Mouse (Mus musculus) midbrain, embryonic 14.5 days (tissue): Measurements from ENCODE around the gene Slc18b1. TPM values are rescaled to one million over a fixed set of nuclear protein-coding genes. Genes with fewer than 3 reads are reported as not detected.
A peak's percentile ranks its signal among the peaks of the same experiment; 100 is the strongest.
"Not testable (repeated sequence)": the region's sequence is repeated elsewhere in the genome, so short reads cannot be mapped to it uniquely, and the experiment has no call there.

Experiments
- ATAC-seq: fragments of 200-750 bp; cut with Nextera tagmentation; 2 replicates; pipeline ENCODE4 v1.8.0; 2017; ENCODE audit warnings: moderate number of reproducible peaks, moderate library complexity; ENCODE audit not compliant: low FRiP score, low TSS enrichment
- DNase-seq: peaks from one replicate; pipeline ENCODE4 v3.0.0-alpha.2; 2015
- H3K27ac ChIP-seq: fragments of 300-500 bp; sonication (generic); replicated peaks from 2 replicates; pipeline ENCODE4 v1.5.1; 2014; ENCODE audit warnings: mild to moderate bottlenecking, low read depth, low read length, moderate library complexity
- H3K27me3 ChIP-seq: fragments of 300-500 bp; sonication (generic); 2 replicates; pipeline ENCODE4 v1.6.1; 2014; ENCODE audit warnings: low read length, control low read depth, mixed read lengths; ENCODE audit not compliant: control insufficient read depth, insufficient read depth
- H3K36me3 ChIP-seq: fragments of 300-500 bp; sonication (generic); 2 replicates; pipeline ENCODE4 v1.6.1; 2014; ENCODE audit warnings: low read length, control low read depth; ENCODE audit not compliant: control insufficient read depth, insufficient read depth
- H3K4me1 ChIP-seq: fragments of 300-500 bp; sonication (generic); 2 replicates; pipeline ENCODE4 v1.6.1; 2014; ENCODE audit warnings: mild to moderate bottlenecking, antibody characterized with exemption, low read length, control low read depth; ENCODE audit not compliant: control insufficient read depth, insufficient read depth
- H3K4me2 ChIP-seq: fragments of 300-500 bp; sonication (generic); 2 replicates; pipeline ENCODE4 v1.6.1; 2014; ENCODE audit warnings: mild to moderate bottlenecking, low read length, moderate library complexity
- H3K4me3 ChIP-seq: fragments of 300-500 bp; sonication (generic); replicated peaks from 2 replicates; pipeline ENCODE4 v1.5.1; 2014; ENCODE audit warnings: low read depth, low read length
- H3K9ac ChIP-seq: fragments of 300-500 bp; sonication (generic); replicated peaks from 2 replicates; pipeline ENCODE4 v1.6.1; 2014; ENCODE audit warnings: mild to moderate bottlenecking, low read length, moderate library complexity
- H3K9me3 ChIP-seq: fragments of 300-500 bp; sonication (generic); 2 replicates; pipeline ENCODE4 v1.6.1; 2016; ENCODE audit warnings: low read length, control low read depth, mixed read lengths; ENCODE audit not compliant: control insufficient read depth
- whole genome bisulfite sequencing: fragments of 180-500 bp; shearing (Covaris S2); extraction: QIAGEN DNeasy Blood & Tissue Kit; methylation state at CpG from one replicate; pipeline ENCODE4 v1.1.7; 2014; 5-methylcytosine and 5-hydroxymethylcytosine counted together
- polyA plus RNA-seq: library from polyadenylated mRNA; unstranded; fragments of >200 nt; fragmentation: Nextera tagmentation; extraction: Ambion mirVana; gene quantifications from 2 replicates; pipeline ENCODE4 v1.2.1, GENCODE M21; 2014

Gene Slc18b1
- polyA plus RNA-seq, 1 experiment from 2014 or later: 21.2 TPM

GRCm38 (mm10) chr10:23784121-23784520 lies 12.7 kb upstream of the Slc18b1 start:
- Histone ChIP-seq H3K4me2 (no peak overlapping the region), H3K4me3 (no peak overlapping the region), H3K27ac (no peak overlapping the region), H3K27me3 (no peaks in the 10 kb centered on the region), H3K9me3 (no peaks in the 10 kb centered on the region), H3K36me3 (peaks cover 45% of the 10 kb centered on the region), H3K4me1 (peaks cover 11% of the 10 kb centered on the region), H3K9ac (no peak overlapping the region)
- DNase-seq: no peak
- 41% methylated on average over 2 of the region's 2 CpGs for WGBS
- ATAC-seq: no peak

GRCm38 (mm10) chr10:23785599-23785998 lies 11.2 kb upstream of the Slc18b1 start:
- peaks cover 43% of the 10 kb centered on the region for H3K36me3 ChIP-seq

GRCm38 (mm10) chr10:23786040-23786439 lies 10.7 kb upstream of the Slc18b1 start:
- ATAC-seq: no peak
- Histone ChIP-seq H3K4me1 (peaks cover 11% of the 10 kb centered on the region), H3K9me3 (no peaks in the 10 kb centered on the region), H3K4me2 (peak overlapping the region; percentile 96), H3K36me3 (peaks cover 39% of the 10 kb centered on the region), H3K27ac (no peak overlapping the region), H3K9ac (peak overlapping the region; percentile 87), H3K27me3 (no peaks in the 10 kb centered on the region), H3K4me3 (peak overlapping the region; percentile 76)
- 1% methylated on average over 4 of the region's 4 CpGs for WGBS
- DNase-seq: no peak

More at GRCm38 (mm10) chr10:23785599-23785998, 11.2 kb upstream of the Slc18b1 start:
- DNase-seq, H3K27me3 ChIP-seq, ATAC-seq, H3K9me3 ChIP-seq, H3K27ac ChIP-seq: not testable (repeated sequence)
- Histone ChIP-seq H3K4me1 (peaks cover 11% of the 10 kb centered on the region), H3K9ac (peak overlapping the region; percentile 87), H3K4me3 (peak overlapping the region; percentile 76), H3K4me2 (peak overlapping the region; percentile 96)
- WGBS: 48% methylated on average over 7 of the region's 7 CpGs

- not testable (repeated sequence) for DNase-seq, H3K9me3 ChIP-seq, H3K27me3 ChIP-seq
- Histone ChIP-seq H3K4me3 (peak overlapping the region; percentile 76), H3K27ac (0 out of 2 replicates have a peak overlapping the region, but pooled peaks have one; percentile 5), H3K4me2 (peak overlapping the region; percentile 96), H3K4me1 (peaks cover 11% of the 10 kb centered on the region), H3K9ac (peak overlapping the region; percentile 87), H3K36me3 (peaks cover 33% of the 10 kb centered on the region)
- ATAC-seq: peak; percentile 44
- under 1% methylated on average over 23 of the region's 23 CpGs for WGBS
These were observed 10.2 kb upstream of the Slc18b1 start for GRCm38 (mm10) chr10:23786631-23787038.

- H3K36me3 ChIP-seq: peaks cover 33% of the 10 kb centered on the region
- ATAC-seq (peak; percentile 98), DNase-seq (peak; percentile 100)
- peak within 1 kb of the TSS; percentile 96 for H3K4me2 ChIP-seq
- no peaks in the 10 kb centered on the region for H3K27me3 ChIP-seq
- peak within 1 kb of the TSS; percentile 76 for H3K4me3 ChIP-seq
- H3K4me1 ChIP-seq: peaks cover 11% of the 10 kb centered on the region
- peak within 1 kb of the TSS; percentile 87 for H3K9ac ChIP-seq
- H3K9me3 ChIP-seq: no peaks in the 10 kb centered on the region
- H3K27ac ChIP-seq: peak within 1 kb of the TSS; percentile 66
- WGBS: under 1% methylated on average over 51 of the region's 51 CpGs
These were observed 9.5 kb upstream of the Slc18b1 start, which contains the start of gene Rps12 for GRCm38 (mm10) chr10:23787062-23787821. Gene Rps12, minus strand, starts transcription at chr10:23787275.

- no peak for ATAC-seq
These were observed 8.7 kb upstream of the Slc18b1 start for GRCm38 (mm10) chr10:23788056-23788600.

GRCm38 (mm10) chr10:23795871-23796520 lies 790 bp upstream of the Slc18b1 start:
- H3K27me3 ChIP-seq: no peaks in the 10 kb centered on the region
- ATAC-seq: no peak
- H3K4me2 ChIP-seq: peak overlapping the region; percentile 72
- H3K4me1 ChIP-seq: peaks cover 7% of the 10 kb centered on the region; the same call in 1 of the 2 replicates
- H3K9me3 ChIP-seq: no peaks in the 10 kb centered on the region
- 0 out of 2 replicates have a peak overlapping the region, but pooled peaks have one; percentile 76 for H3K27ac ChIP-seq
- peak overlapping the region; percentile 87; the same call in 1 of the 2 replicates for H3K9ac ChIP-seq
- peak overlapping the region; percentile 68 for H3K4me3 ChIP-seq
- 45% methylated on average over 9 of the region's 9 CpGs for WGBS
- 0 out of 2 replicates have a peak, but pooled peaks cover 5% of the 10 kb centered on the region for H3K36me3 ChIP-seq
- peak; percentile 33 for DNase-seq

More at GRCm38 (mm10) chr10:23788056-23788600, 8.7 kb upstream of the Slc18b1 start:
- 14% methylated on average over 8 of the region's 8 CpGs for WGBS
- no peaks in the 10 kb centered on the region for H3K27me3 ChIP-seq
- H3K4me3 ChIP-seq: peak overlapping the region; percentile 76
- no peak for DNase-seq
- H3K9me3 ChIP-seq: no peaks in the 10 kb centered on the region
- peak overlapping the region; percentile 70 for H3K9ac ChIP-seq
- no peak overlapping the region for H3K27ac ChIP-seq
- H3K4me2 ChIP-seq: peak overlapping the region; percentile 67
- peaks cover 28% of the 10 kb centered on the region for H3K36me3 ChIP-seq
- peaks cover 11% of the 10 kb centered on the region for H3K4me1 ChIP-seq

- Histone ChIP-seq H3K9me3 (no peaks in the 10 kb centered on the region), H3K4me3 (peak overlapping the region; percentile 68), H3K27ac (no peak overlapping the region), H3K36me3 (peaks cover 22% of the 10 kb centered on the region), H3K4me2 (peak overlapping the region; percentile 72), H3K9ac (peak overlapping the region; percentile 87; the same call in 1 of the 2 replicates), H3K27me3 (no peaks in the 10 kb centered on the region), H3K4me1 (peaks cover 7% of the 10 kb centered on the region; the same call in 1 of the 2 replicates)
- 7% methylated on average over 3 of the region's 3 CpGs for WGBS
- no peak for ATAC-seq
- DNase-seq: peak; percentile 29
These were observed 820 bp downstream of the Slc18b1 start for GRCm38 (mm10) chr10:23797606-23798005.
